Mouse (Mus musculus): Measurements from ENCODE around the gene Duox1. TPM values are rescaled to one million over a fixed set of nuclear protein-coding genes. Genes with fewer than 3 reads are reported as not detected.

The Duox1 gene
- polyA plus RNA-seq, 1 experiment = not detected

GRCm38 (mm10) chr2:122299911-122300655 lies 15.4 kb upstream of the Duox1 start:
- no peak overlapping the region for H3K4me3 ChIP-seq (ENCODE audit: insufficient read depth, low read length)
- peaks cover 2% of the 10 kb centered on the region; the same call in 1 of the 2 replicates for H3K4me1 ChIP-seq (ENCODE audit: control insufficient read depth, insufficient read depth, low read length)
- no peak overlapping the region for H3K27ac ChIP-seq (ENCODE audit: insufficient read depth, low read length)
- TF ChIP-seq POLR2A (IDR thresholded peaks at IDR 0.05; ENCODE audit: extremely low read depth, insufficient read depth, low read length) (no peak), CTCF (IDR thresholded peaks at IDR 0.05; ENCODE audit: extremely low read depth, insufficient read depth, low read length) (no peak)

- H3K4me1 ChIP-seq (ENCODE audit: control insufficient read depth, insufficient read depth, low read length) = peaks cover 2% of the 10 kb centered on the region; the same call in 1 of the 2 replicates
- TF ChIP-seq CTCF (IDR thresholded peaks at IDR 0.05; ENCODE audit: extremely low read depth, insufficient read depth, low read length) (no peak), POLR2A (IDR thresholded peaks at IDR 0.05; ENCODE audit: extremely low read depth, insufficient read depth, low read length) (no peak)
- no peak overlapping the region for H3K27ac ChIP-seq (ENCODE audit: insufficient read depth, low read length)
- no peak overlapping the region; the same call in 1 of the 2 replicates for H3K4me3 ChIP-seq (ENCODE audit: insufficient read depth, low read length)
Measured at GRCm38 (mm10) chr2:122300656-122301020, 14.8 kb upstream of the Duox1 start.

GRCm38 (mm10) chr2:122301081-122301920 lies 14.2 kb upstream of the Duox1 start:
- Histone ChIP-seq H3K27ac (ENCODE audit: insufficient read depth, low read length) (no peak overlapping the region), H3K4me1 (ENCODE audit: control insufficient read depth, insufficient read depth, low read length) (peaks cover 2% of the 10 kb centered on the region; the same call in 1 of the 2 replicates), H3K4me3 (ENCODE audit: insufficient read depth, low read length) (peak overlapping the region; percentile 42)
- TF ChIP-seq POLR2A (IDR thresholded peaks at IDR 0.05; ENCODE audit: extremely low read depth, insufficient read depth, low read length) = no peak
- no peak for TF ChIP-seq CTCF (IDR thresholded peaks at IDR 0.05; ENCODE audit: extremely low read depth, insufficient read depth, low read length)

- Histone ChIP-seq H3K4me1 (ENCODE audit: control insufficient read depth, insufficient read depth, low read length) (peaks cover 2% of the 10 kb centered on the region; the same call in 1 of the 2 replicates), H3K27ac (ENCODE audit: insufficient read depth, low read length) (no peak overlapping the region), H3K4me3 (ENCODE audit: insufficient read depth, low read length) (peak overlapping the region; percentile 42)
- TF ChIP-seq POLR2A (IDR thresholded peaks at IDR 0.05; ENCODE audit: extremely low read depth, insufficient read depth, low read length) (no peak), CTCF (IDR thresholded peaks at IDR 0.05; ENCODE audit: extremely low read depth, insufficient read depth, low read length) (no peak)
Measured at GRCm38 (mm10) chr2:122301921-122302573, 13.4 kb upstream of the Duox1 start.

- TF ChIP-seq POLR2A (IDR thresholded peaks at IDR 0.05; ENCODE audit: extremely low read depth, insufficient read depth, low read length) = no peak
- TF ChIP-seq CTCF (IDR thresholded peaks at IDR 0.05; ENCODE audit: extremely low read depth, insufficient read depth, low read length) = peak; percentile 73
- Histone ChIP-seq H3K4me3 (ENCODE audit: insufficient read depth, low read length) (no peak overlapping the region), H3K27ac (ENCODE audit: insufficient read depth, low read length) (no peak overlapping the region), H3K4me1 (ENCODE audit: control insufficient read depth, insufficient read depth, low read length) (peaks cover 2% of the 10 kb centered on the region; the same call in 1 of the 2 replicates)
Measured at GRCm38 (mm10) chr2:122302574-122303241, 12.8 kb upstream of the Duox1 start.

GRCm38 (mm10) chr2:122304544-122304943 lies 10.9 kb upstream of the Duox1 start:
- no peak overlapping the region for H3K4me3 ChIP-seq (ENCODE audit: insufficient read depth, low read length)
- no peak overlapping the region for H3K27ac ChIP-seq (ENCODE audit: insufficient read depth, low read length)
- H3K4me1 ChIP-seq (ENCODE audit: control insufficient read depth, insufficient read depth, low read length) = peaks cover 2% of the 10 kb centered on the region; the same call in 1 of the 2 replicates
- TF ChIP-seq CTCF (IDR thresholded peaks at IDR 0.05; ENCODE audit: extremely low read depth, insufficient read depth, low read length) (no peak), POLR2A (IDR thresholded peaks at IDR 0.05; ENCODE audit: extremely low read depth, insufficient read depth, low read length) (no peak)

GRCm38 (mm10) chr2:122305097-122305892 lies 10.2 kb upstream of the Duox1 start:
- TF ChIP-seq CTCF (IDR thresholded peaks at IDR 0.05; ENCODE audit: extremely low read depth, insufficient read depth, low read length) (no peak), POLR2A (IDR thresholded peaks at IDR 0.05; ENCODE audit: extremely low read depth, insufficient read depth, low read length) (no peak)
- peaks cover 2% of the 10 kb centered on the region; the same call in 1 of the 2 replicates for H3K4me1 ChIP-seq (ENCODE audit: control insufficient read depth, insufficient read depth, low read length)
- no peak overlapping the region for H3K4me3 ChIP-seq (ENCODE audit: insufficient read depth, low read length)
- no peak overlapping the region for H3K27ac ChIP-seq (ENCODE audit: insufficient read depth, low read length)

GRCm38 (mm10) chr2:122306184-122306583 lies 9.3 kb upstream of the Duox1 start:
- no peak for TF ChIP-seq POLR2A (IDR thresholded peaks at IDR 0.05; ENCODE audit: extremely low read depth, insufficient read depth, low read length)
- no peak for TF ChIP-seq CTCF (IDR thresholded peaks at IDR 0.05; ENCODE audit: extremely low read depth, insufficient read depth, low read length)
- Histone ChIP-seq H3K4me1 (ENCODE audit: control insufficient read depth, insufficient read depth, low read length) (peaks cover under 1% of the 10 kb centered on the region; the same call in 1 of the 2 replicates), H3K4me3 (ENCODE audit: insufficient read depth, low read length) (no peak overlapping the region), H3K27ac (ENCODE audit: insufficient read depth, low read length) (no peak overlapping the region)
